Mouse (Mus musculus) lung, adult 2 months (tissue): ENCODE measurements at regions not wholly inside any gene's neighbourhood (a gene's known extent, or its start where the extent isn't known, plus 50 kb on each side); places are given as distances from the start of the nearest gene placed in this dataset.

Source experiments
- DNase-seq: peaks from one replicate; pipeline ENCODE4 v3.0.0; 2022
- H3K4me1 ChIP-seq: fragments of 200-500 bp; 2 replicates; pipeline ENCODE4 v1.6.1; 2011; ENCODE audit warnings: low read length; ENCODE audit not compliant: control insufficient read depth, insufficient read depth
- H3K4me3 ChIP-seq: fragments of 200-500 bp; replicated peaks from 2 replicates; pipeline ENCODE3; 2011; ENCODE audit warnings: low read depth, mild to moderate bottlenecking, control low read depth, low read length; ENCODE audit errors: extremely low read depth
- CTCF ChIP-seq: fragments of 200-500 bp; IDR thresholded peaks from 2 replicates; pipeline ENCODE4 v1.5.1; 2011; ENCODE audit warnings: mild to moderate bottlenecking, low read length, control low read depth; ENCODE audit not compliant: insufficient read depth
- POLR2A ChIP-seq: fragments of 200-500 bp; IDR thresholded peaks from 2 replicates; pipeline ENCODE4 v1.6.1; 2011; ENCODE audit warnings: low read depth, mild to moderate bottlenecking, control low read depth, low read length, borderline replicate concordance; ENCODE audit errors: extremely low read depth
- WGBS: fragments of 180-500 bp; shearing (Covaris S2); methylation state at CpG from one replicate; pipeline ENCODE4 v1.1.7; 2018; 5-methylcytosine and 5-hydroxymethylcytosine counted together

DNA sequence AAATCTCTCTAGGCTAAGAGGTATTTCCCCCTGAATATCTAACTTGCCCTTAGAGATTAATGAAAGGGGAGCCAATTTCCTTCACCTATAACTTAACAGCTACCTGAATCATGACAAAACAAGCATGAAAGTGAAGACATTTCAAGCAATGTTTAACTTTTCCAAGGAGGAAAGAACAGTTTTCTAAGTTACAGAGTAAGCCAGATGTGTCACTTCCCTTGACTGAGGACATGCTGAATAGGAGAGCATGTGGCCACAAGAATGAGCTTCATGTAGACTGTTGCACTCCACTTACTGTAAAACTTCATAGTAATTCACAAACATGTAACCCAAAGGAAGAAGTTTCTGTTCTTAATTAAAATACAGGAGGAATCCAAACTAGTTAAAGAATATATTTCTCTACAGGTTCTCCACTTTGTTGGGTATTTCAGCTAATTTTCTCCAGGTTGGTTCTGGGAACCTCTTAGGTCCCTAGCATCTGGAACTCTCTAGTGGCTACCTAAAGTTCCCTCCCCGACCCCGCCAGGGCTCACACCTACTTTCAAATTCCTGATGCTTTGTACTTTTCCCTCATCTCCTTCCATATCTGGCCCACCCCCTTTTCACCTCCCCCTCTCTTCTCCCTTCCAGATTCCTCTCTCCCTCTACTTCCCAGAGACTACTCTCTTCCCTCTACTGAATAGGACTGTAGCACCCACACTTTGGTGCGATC is 142.0 kb upstream of the Tyrp1 start:
- WGBS: 90% methylated on average over 3 of the region's 3 CpGs
- no peak for TF ChIP-seq CTCF
- TF ChIP-seq POLR2A: no peak
- Histone ChIP-seq H3K4me3 (no peak overlapping the region), H3K4me1 (no peaks in the 10 kb centered on the region)
- DNase-seq: no peak

DNA sequence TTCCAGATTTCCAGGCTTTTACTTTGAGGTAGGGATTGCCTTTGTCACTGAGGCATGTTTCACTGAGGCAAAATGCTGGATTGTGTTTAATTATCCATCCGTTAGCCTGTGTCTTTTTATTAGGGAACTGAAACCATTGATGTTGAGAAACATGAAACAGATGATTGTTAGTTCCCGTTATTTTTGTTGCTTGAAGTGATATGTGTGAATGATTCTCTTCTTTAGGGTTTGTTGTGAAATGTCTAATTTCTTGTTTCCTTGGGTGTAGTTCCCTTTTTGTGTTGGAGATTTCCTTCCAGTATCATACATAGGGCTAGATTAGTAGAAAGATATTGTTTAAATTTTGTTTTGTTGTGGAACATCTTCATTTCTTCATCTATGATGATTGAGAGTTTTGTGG is 121.2 kb upstream of the Tyrp1 start:
- Histone ChIP-seq H3K4me1 (no peaks in the 10 kb centered on the region), H3K4me3 (no peak overlapping the region)
- no peak for TF ChIP-seq CTCF
- no peak for TF ChIP-seq POLR2A
- 75% methylated on average over 2 of the region's 2 CpGs for WGBS
- no peak for DNase-seq

DNA sequence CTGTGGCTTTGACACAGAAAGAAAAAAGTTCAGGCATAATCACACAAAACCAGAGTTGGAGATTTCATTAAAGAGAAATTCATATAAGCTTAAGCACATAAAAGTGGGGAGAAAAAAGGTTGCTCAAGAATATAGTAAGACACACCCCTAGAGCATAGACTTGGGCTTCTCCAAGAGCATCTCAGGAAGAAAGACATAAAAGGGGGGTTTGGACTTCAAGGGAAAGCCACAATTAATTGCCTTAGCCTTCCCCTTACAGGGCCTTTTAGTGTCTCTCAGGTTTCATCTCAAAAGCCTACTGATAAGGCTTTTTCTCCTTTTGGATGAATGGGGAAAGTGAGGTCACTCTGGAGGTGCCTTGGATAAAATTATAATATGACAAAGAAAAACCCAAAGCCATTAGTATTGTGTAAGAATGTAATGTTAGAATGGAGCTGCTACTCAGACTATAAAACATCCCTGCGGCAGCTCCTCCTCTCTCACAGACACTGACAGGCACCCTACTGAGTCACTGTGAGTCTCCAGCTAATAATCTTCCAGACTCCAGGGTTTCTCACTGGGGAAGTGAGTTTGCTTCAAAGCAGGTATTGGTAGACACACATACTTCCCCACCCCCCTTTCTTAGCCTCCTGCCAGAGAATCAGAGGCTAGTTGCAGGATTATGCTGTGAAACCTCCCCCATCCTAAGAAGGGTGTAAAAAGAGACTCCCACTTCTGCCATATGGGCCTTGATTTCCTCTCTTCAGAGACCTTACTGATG is 88.8 kb upstream of the Tyrp1 start:
- WGBS: 51% methylated on average over 1 of the region's 1 CpGs
- no peak for DNase-seq

DNA sequence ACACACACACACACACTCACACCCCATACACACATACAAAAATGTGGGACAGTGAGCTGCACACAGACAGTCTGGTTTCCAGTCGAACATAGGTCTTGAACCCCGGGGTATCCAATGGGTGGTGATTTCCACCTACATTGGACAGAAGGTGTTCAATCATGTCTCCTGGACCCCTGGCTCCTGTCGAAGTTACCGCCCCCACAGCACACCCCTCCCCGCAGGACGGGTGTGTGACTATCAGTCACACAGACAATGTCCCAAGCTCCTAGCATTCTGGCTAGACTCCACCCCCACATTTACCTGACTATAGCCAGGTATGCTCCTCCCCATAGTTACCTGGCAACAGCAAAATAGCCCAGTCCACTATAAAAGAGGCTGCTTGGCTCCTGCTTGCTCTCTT is 81.7 kb upstream of the Tyrp1 start:
- Histone ChIP-seq H3K4me3 (no peak overlapping the region), H3K4me1 (no peaks in the 10 kb centered on the region)
- TF ChIP-seq POLR2A (no peak), CTCF (no peak)
- 70% methylated on average over 6 of the region's 6 CpGs for WGBS
- DNase-seq: no peak

More for the DNA sequence above, 88.8 kb upstream of the Tyrp1 start:
- H3K4me1 ChIP-seq: no peaks in the 10 kb centered on the region
- no peak overlapping the region for H3K4me3 ChIP-seq
- TF ChIP-seq POLR2A (no peak), CTCF (no peak)

DNA sequence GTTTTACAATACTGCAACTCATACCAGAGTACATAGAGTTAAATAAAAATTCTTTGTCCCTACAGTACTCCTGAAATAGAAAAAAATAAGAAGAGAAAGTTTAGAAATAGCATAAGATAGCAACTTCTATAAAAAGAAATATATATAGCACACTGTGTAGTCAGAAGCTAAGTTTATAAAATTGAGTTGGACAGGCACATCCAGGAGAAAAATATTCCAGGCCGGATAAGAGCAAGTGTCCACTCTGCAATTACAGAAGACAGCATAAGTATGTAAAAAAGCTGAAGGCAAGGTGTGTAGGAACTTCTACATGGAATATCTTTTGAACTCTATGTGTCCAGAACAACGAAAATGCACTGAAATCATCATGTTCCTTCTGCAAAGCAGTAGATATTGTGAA is 77.8 kb upstream of the Tyrp1 start:
- DNase-seq: no peak
- 67% methylated on average over 2 of the region's 2 CpGs for WGBS
- TF ChIP-seq POLR2A: no peak
- TF ChIP-seq CTCF: no peak
- no peak overlapping the region for H3K4me3 ChIP-seq
- no peaks in the 10 kb centered on the region for H3K4me1 ChIP-seq

DNA sequence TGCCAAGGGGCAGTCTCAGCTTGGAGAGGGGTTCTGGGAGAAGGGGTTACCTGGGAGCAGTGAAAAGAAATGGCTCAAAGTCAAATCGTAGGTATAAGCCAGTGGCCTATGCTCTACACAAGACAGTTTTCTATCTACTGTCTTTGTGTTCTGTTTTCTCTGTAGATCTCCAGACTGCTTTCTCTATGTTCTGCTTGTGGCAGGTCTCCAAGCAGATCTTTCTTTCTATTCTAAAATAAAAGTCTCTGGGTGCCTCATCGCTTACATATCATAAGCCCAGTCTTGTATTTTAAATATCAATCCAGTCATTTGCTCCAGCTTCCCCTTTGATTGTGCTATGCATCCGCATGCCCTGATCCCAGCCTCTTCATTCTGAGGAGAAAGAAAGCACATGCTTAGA is 69.9 kb upstream of the Tyrp1 start:
- H3K4me3 ChIP-seq: no peak overlapping the region
- no peak for DNase-seq
- no peaks in the 10 kb centered on the region for H3K4me1 ChIP-seq
- TF ChIP-seq CTCF (no peak), POLR2A (no peak)
- WGBS: 86% methylated on average over 3 of the region's 3 CpGs

DNA sequence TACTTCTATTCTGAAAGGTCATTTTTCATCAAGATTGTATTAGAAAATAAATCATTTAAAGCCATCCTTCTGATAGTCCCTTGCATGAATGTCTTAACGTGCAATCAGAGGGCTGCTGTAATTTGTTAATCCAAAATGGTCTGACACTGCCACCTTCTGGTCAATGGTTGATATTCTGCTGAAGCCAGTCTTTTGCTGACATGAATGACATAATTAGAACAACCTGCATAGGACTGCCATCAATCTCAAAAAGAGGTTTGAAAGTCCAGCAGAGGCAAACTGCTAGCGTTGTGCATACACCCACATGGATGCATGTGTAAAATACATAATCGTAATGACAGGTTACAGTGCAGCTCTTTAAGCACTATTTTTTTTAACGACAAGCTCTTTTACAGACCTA is 68.1 kb upstream of the Tyrp1 start:
- Histone ChIP-seq H3K4me3 (no peak overlapping the region), H3K4me1 (no peaks in the 10 kb centered on the region)
- no peak for DNase-seq
- 40% methylated on average over 4 of the region's 4 CpGs for WGBS
- TF ChIP-seq CTCF (peak; percentile 10; the same call in 1 of the 2 replicates), POLR2A (no peak)

DNA sequence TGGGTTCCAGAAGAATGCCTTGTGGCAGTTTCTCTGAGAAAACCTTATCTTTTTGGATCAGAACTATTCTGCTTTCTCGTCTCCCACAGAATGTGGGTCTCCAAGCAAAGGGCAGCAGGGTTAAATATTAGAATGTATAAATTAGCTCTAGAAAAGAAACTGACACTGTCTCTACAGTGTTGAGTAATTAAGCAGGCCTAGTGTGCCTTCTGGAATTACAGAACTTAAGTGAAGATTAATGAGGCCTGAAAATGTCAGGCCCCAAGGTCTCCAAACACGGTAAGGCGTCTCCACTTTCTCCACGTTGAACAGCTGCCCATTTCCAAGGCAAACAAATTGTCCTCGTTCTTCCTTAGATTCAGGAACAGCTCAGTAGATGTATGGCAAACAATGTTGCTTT is 66.5 kb upstream of the Tyrp1 start:
- 41% methylated on average over 5 of the region's 5 CpGs for WGBS
- no peak for DNase-seq
- TF ChIP-seq POLR2A (no peak), CTCF (no peak)
- no peak overlapping the region for H3K4me3 ChIP-seq
- H3K4me1 ChIP-seq: no peaks in the 10 kb centered on the region
